Mouse (Mus musculus) macrophage (primary cell): ENCODE measurements around the gene Dhh. TPM values are rescaled to one million over a fixed set of nuclear protein-coding genes. Genes with fewer than 3 reads are reported as not detected.

Experiments used
- H3K27ac ChIP-seq: fragments of 350-480 bp; formaldehyde crosslinking; 2 replicates; pipeline ENCODE4 v1.9.0; 2021
- H3K36me3 ChIP-seq: fragments of 350-480 bp; formaldehyde crosslinking; 2 replicates; pipeline ENCODE4 v1.9.0; 2021; ENCODE audit errors: inconsistent target
- H3K4me3 ChIP-seq: fragments of 350-480 bp; formaldehyde crosslinking; 2 replicates; pipeline ENCODE4 v1.9.0; 2021; ENCODE audit errors: inconsistent target
- H3K79me2 ChIP-seq: fragments of 350-480 bp; formaldehyde crosslinking; 2 replicates; pipeline ENCODE4 v1.9.0; 2021; ENCODE audit errors: inconsistent target
- WGBS: methylation state at CpG from one replicate; pipeline ENCODE4 v1.1.7; 2026; ENCODE audit warnings: inconsistent platforms; ENCODE audit not compliant: missing documents; 5-methylcytosine and 5-hydroxymethylcytosine counted together
- polyA plus RNA-seq: library from polyadenylated mRNA; stranded (reverse); fragments of 250-400 nt; gene quantifications from 3 replicates; pipeline ENCODE4 v1.2.4, GENCODE M21; 2018; ENCODE audit warnings: inconsistent platforms

Dhh gene
- polyA plus RNA-seq, 1 experiment from 2014 or later = not detected

GRCm38 (mm10) chr15:98871916-98872888, 26.1 kb downstream of the Dhh start:
- Histone ChIP-seq H3K79me2 (peaks cover 45% of the 10 kb centered on the region), H3K27ac (peak overlapping the region; percentile 90), H3K4me3 (peak overlapping the region; percentile 57), H3K36me3 (no peaks in the 10 kb centered on the region)
- WGBS = 3% methylated on average over 47 of the region's 51 CpGs

GRCm38 (mm10) chr15:98871070-98871915, 27.0 kb downstream of the Dhh start, which contains the start of gene Kmt2d:
Gene Kmt2d, minus strand, starts transcription at chr15:98871204.
- 1% methylated on average over 79 of the region's 94 CpGs for WGBS
- peak within 1 kb of the TSS; percentile 83 for H3K4me3 ChIP-seq
- peaks cover 54% of the 10 kb centered on the region for H3K79me2 ChIP-seq
- H3K27ac ChIP-seq = peak within 1 kb of the TSS; percentile 90
- H3K36me3 ChIP-seq = peaks cover 3% of the 10 kb centered on the region; the same call in 1 of the 2 replicates

- H3K36me3 ChIP-seq = peaks cover 12% of the 10 kb centered on the region; the same call in 1 of the 2 replicates
- H3K27ac ChIP-seq = peak overlapping the region; percentile 64
- WGBS = under 1% methylated on average over 11 of the region's 16 CpGs
- peaks cover 63% of the 10 kb centered on the region for H3K79me2 ChIP-seq
- peak overlapping the region; percentile 83 for H3K4me3 ChIP-seq
Observed at GRCm38 (mm10) chr15:98870179-98871069, 27.9 kb downstream of the Dhh start.

GRCm38 (mm10) chr15:98869342-98870178, 28.8 kb downstream of the Dhh start:
- WGBS = 9% methylated on average over 8 of the region's 8 CpGs
- peaks cover 20% of the 10 kb centered on the region for H3K36me3 ChIP-seq
- peaks cover 72% of the 10 kb centered on the region for H3K79me2 ChIP-seq
- H3K4me3 ChIP-seq = peak overlapping the region; percentile 83
- H3K27ac ChIP-seq = peak overlapping the region; percentile 64

GRCm38 (mm10) chr15:98868346-98869063, 29.8 kb downstream of the Dhh start:
- peak overlapping the region; percentile 19; the same call in 1 of the 2 replicates for H3K27ac ChIP-seq
- peak overlapping the region; percentile 83 for H3K4me3 ChIP-seq
- peaks cover 31% of the 10 kb centered on the region for H3K36me3 ChIP-seq
- WGBS = 53% methylated on average over 11 of the region's 11 CpGs
- H3K79me2 ChIP-seq = peaks cover 82% of the 10 kb centered on the region

GRCm38 (mm10) chr15:98867321-98867720, 31.0 kb downstream of the Dhh start:
- Histone ChIP-seq H3K36me3 (peaks cover 43% of the 10 kb centered on the region), H3K4me3 (peak overlapping the region; percentile 9; the same call in 1 of the 2 replicates), H3K27ac (peak overlapping the region; percentile 24), H3K79me2 (peaks cover 94% of the 10 kb centered on the region)
- WGBS = 1% methylated on average over 6 of the region's 6 CpGs

GRCm38 (mm10) chr15:98866501-98866900, 31.8 kb downstream of the Dhh start:
- WGBS = 94% methylated on average over 5 of the region's 5 CpGs
- H3K79me2 ChIP-seq = peaks cover 97% of the 10 kb centered on the region
- H3K36me3 ChIP-seq = peaks cover 51% of the 10 kb centered on the region
- H3K27ac ChIP-seq = no peak overlapping the region
- H3K4me3 ChIP-seq = no peak overlapping the region

GRCm38 (mm10) chr15:98865771-98866170, 32.6 kb downstream of the Dhh start:
- H3K4me3 ChIP-seq = no peak overlapping the region
- WGBS = over 99% methylated on average over 8 of the region's 8 CpGs
- H3K79me2 ChIP-seq = peaks cover 93% of the 10 kb centered on the region
- no peak overlapping the region for H3K27ac ChIP-seq
- peaks cover 58% of the 10 kb centered on the region for H3K36me3 ChIP-seq

- 95% methylated on average over 6 of the region's 6 CpGs for WGBS
- no peak overlapping the region for H3K27ac ChIP-seq
- no peak overlapping the region for H3K4me3 ChIP-seq
- H3K36me3 ChIP-seq = peaks cover 66% of the 10 kb centered on the region
- H3K79me2 ChIP-seq = peaks cover 84% of the 10 kb centered on the region
Observed at GRCm38 (mm10) chr15:98864951-98865350, 33.4 kb downstream of the Dhh start.

GRCm38 (mm10) chr15:98863451-98863958, 34.8 kb downstream of the Dhh start:
- WGBS = 95% methylated on average over 12 of the region's 12 CpGs
- no peak overlapping the region for H3K4me3 ChIP-seq
- H3K36me3 ChIP-seq = peaks cover 81% of the 10 kb centered on the region
- peaks cover 70% of the 10 kb centered on the region for H3K79me2 ChIP-seq
- H3K27ac ChIP-seq = no peak overlapping the region

GRCm38 (mm10) chr15:98861701-98862410, 36.5 kb downstream of the Dhh start:
- 95% methylated on average over 15 of the region's 21 CpGs for WGBS
- no peak overlapping the region for H3K4me3 ChIP-seq
- peaks cover 54% of the 10 kb centered on the region for H3K79me2 ChIP-seq
- H3K36me3 ChIP-seq = peaks cover 97% of the 10 kb centered on the region
- H3K27ac ChIP-seq = no peak overlapping the region

GRCm38 (mm10) chr15:98860921-98861320, 37.4 kb downstream of the Dhh start:
- Histone ChIP-seq H3K4me3 (no peak overlapping the region), H3K36me3 (peaks cover 98% of the 10 kb centered on the region), H3K27ac (no peak overlapping the region), H3K79me2 (peaks cover 44% of the 10 kb centered on the region)
- WGBS = 97% methylated on average over 17 of the region's 18 CpGs
